Mouse (Mus musculus): ENCODE data around the gene Rps27l. TPM values are rescaled to one million over a fixed set of nuclear protein-coding genes. Genes with fewer than 3 reads are reported as not detected.

Gene Rps27l
- polyA plus RNA-seq, 1 experiment from 2014 or later, result 687 TPM

- under 1% methylated on average over 33 of the region's 41 CpGs for WGBS
Measured at GRCm38 (mm10) chr9:66974721-66975225, 28.9 kb downstream of the Rps27l start.

GRCm38 (mm10) chr9:66975239-66975645 lies 29.4 kb downstream of the Rps27l start, which contains the start of gene Lactb:
Lactb (minus strand) TSS chr9:66975484.
- Histone ChIP-seq H3K36me3 (ENCODE audit: control insufficient read depth, insufficient read depth, low read length) (peaks cover 2% of the 10 kb centered on the region), H3K9me3 (ENCODE audit: control insufficient read depth, low read length) (no peaks in the 10 kb centered on the region), H3K4me1 (replicated peaks; ENCODE audit: control insufficient read depth, insufficient read depth, low read length) (peaks cover 3% of the 10 kb centered on the region), H3K27me3 (ENCODE audit: control insufficient read depth, insufficient read depth, low read depth, low read length) (no peaks in the 10 kb centered on the region), H3K4me3 (ENCODE audit: low read length) (peak within 1 kb of the TSS; percentile 91), H3K4me2 (ENCODE audit: low read depth, low read length) (peak within 1 kb of the TSS; percentile 85), H3K9ac (ENCODE audit: low read length) (peak within 1 kb of the TSS; percentile 79), H3K27ac (ENCODE audit: low read length) (peak within 1 kb of the TSS; percentile 82)
- WGBS, result under 1% methylated on average over 31 of the region's 32 CpGs
- ATAC-seq (ENCODE audit: low read depth), result peak; percentile 99

More at GRCm38 (mm10) chr9:66974721-66975225, 28.9 kb downstream of the Rps27l start:
- H3K4me1 ChIP-seq (replicated peaks; ENCODE audit: control insufficient read depth, insufficient read depth, low read length), result peaks cover 3% of the 10 kb centered on the region
- ATAC-seq (ENCODE audit: low read depth), result peak; percentile 89
- peaks cover 6% of the 10 kb centered on the region for H3K36me3 ChIP-seq (ENCODE audit: control insufficient read depth, insufficient read depth, low read length)
- H3K27ac ChIP-seq (ENCODE audit: low read length), result peak overlapping the region; percentile 82
- H3K27me3 ChIP-seq (ENCODE audit: control insufficient read depth, insufficient read depth, low read depth, low read length), result no peaks in the 10 kb centered on the region
- H3K4me3 ChIP-seq (ENCODE audit: low read length), result peak overlapping the region; percentile 91
- H3K9me3 ChIP-seq (ENCODE audit: control insufficient read depth, low read length), result no peaks in the 10 kb centered on the region
- H3K9ac ChIP-seq (ENCODE audit: low read length), result peak overlapping the region; percentile 79
- H3K4me2 ChIP-seq (ENCODE audit: low read depth, low read length), result peak overlapping the region; percentile 85

- Histone ChIP-seq H3K9me3 (ENCODE audit: control insufficient read depth, low read length) (no peaks in the 10 kb centered on the region), H3K9ac (ENCODE audit: low read length) (no peak overlapping the region), H3K4me2 (ENCODE audit: low read depth, low read length) (no peak overlapping the region), H3K36me3 (ENCODE audit: control insufficient read depth, insufficient read depth, low read length) (no peaks in the 10 kb centered on the region), H3K27me3 (ENCODE audit: control insufficient read depth, insufficient read depth, low read depth, low read length) (no peaks in the 10 kb centered on the region), H3K4me1 (replicated peaks; ENCODE audit: control insufficient read depth, insufficient read depth, low read length) (peaks cover 3% of the 10 kb centered on the region), H3K27ac (ENCODE audit: low read length) (no peak overlapping the region), H3K4me3 (ENCODE audit: low read length) (no peak overlapping the region)
- 59% methylated on average over 5 of the region's 5 CpGs for WGBS
- ATAC-seq (ENCODE audit: low read depth), result no peak
Measured at GRCm38 (mm10) chr9:66977121-66977520, 31.2 kb downstream of the Rps27l start.

GRCm38 (mm10) chr9:66977982-66978381 lies 32.1 kb downstream of the Rps27l start:
- no peak for ATAC-seq (ENCODE audit: low read depth)
- Histone ChIP-seq H3K9me3 (ENCODE audit: control insufficient read depth, low read length) (no peaks in the 10 kb centered on the region), H3K36me3 (ENCODE audit: control insufficient read depth, insufficient read depth, low read length) (no peaks in the 10 kb centered on the region), H3K4me2 (ENCODE audit: low read depth, low read length) (no peak overlapping the region), H3K4me3 (ENCODE audit: low read length) (no peak overlapping the region), H3K9ac (ENCODE audit: low read length) (no peak overlapping the region), H3K27ac (ENCODE audit: low read length) (no peak overlapping the region), H3K27me3 (ENCODE audit: control insufficient read depth, insufficient read depth, low read depth, low read length) (no peaks in the 10 kb centered on the region), H3K4me1 (replicated peaks; ENCODE audit: control insufficient read depth, insufficient read depth, low read length) (peaks cover 3% of the 10 kb centered on the region)
- 82% methylated on average over 1 of the region's 1 CpGs for WGBS

- no peaks in the 10 kb centered on the region for H3K27me3 ChIP-seq (ENCODE audit: control insufficient read depth, insufficient read depth, low read depth, low read length)
- H3K27ac ChIP-seq (ENCODE audit: low read length), result no peak overlapping the region
- H3K4me2 ChIP-seq (ENCODE audit: low read depth, low read length), result no peak overlapping the region
- no peak overlapping the region for H3K9ac ChIP-seq (ENCODE audit: low read length)
- 55% methylated on average over 1 of the region's 1 CpGs for WGBS
- no peak overlapping the region for H3K4me3 ChIP-seq (ENCODE audit: low read length)
- no peaks in the 10 kb centered on the region for H3K9me3 ChIP-seq (ENCODE audit: control insufficient read depth, low read length)
- no peak for ATAC-seq (ENCODE audit: low read depth)
- no peaks in the 10 kb centered on the region for H3K36me3 ChIP-seq (ENCODE audit: control insufficient read depth, insufficient read depth, low read length)
- peaks cover 3% of the 10 kb centered on the region for H3K4me1 ChIP-seq (replicated peaks; ENCODE audit: control insufficient read depth, insufficient read depth, low read length)
Measured at GRCm38 (mm10) chr9:66978468-66978867, 32.6 kb downstream of the Rps27l start.

GRCm38 (mm10) chr9:66980458-66980857 lies 34.6 kb downstream of the Rps27l start:
- ATAC-seq (ENCODE audit: low read depth), result 0 out of 2 replicates have a peak, but pooled peaks have one; percentile 23
- Histone ChIP-seq H3K9me3 (ENCODE audit: control insufficient read depth, low read length) (no peaks in the 10 kb centered on the region), H3K4me3 (ENCODE audit: low read length) (no peak overlapping the region), H3K27me3 (ENCODE audit: control insufficient read depth, insufficient read depth, low read depth, low read length) (no peaks in the 10 kb centered on the region), H3K27ac (ENCODE audit: low read length) (no peak overlapping the region), H3K4me2 (ENCODE audit: low read depth, low read length) (no peak overlapping the region), H3K9ac (ENCODE audit: low read length) (no peak overlapping the region), H3K4me1 (replicated peaks; ENCODE audit: control insufficient read depth, insufficient read depth, low read length) (peaks cover 3% of the 10 kb centered on the region; the same call in 1 of the 2 replicates), H3K36me3 (ENCODE audit: control insufficient read depth, insufficient read depth, low read length) (no peaks in the 10 kb centered on the region)
- 9% methylated on average over 5 of the region's 5 CpGs for whole genome bisulfite sequencing

- H3K27me3 ChIP-seq (ENCODE audit: control insufficient read depth, insufficient read depth, low read depth, low read length), result no peaks in the 10 kb centered on the region
- no peaks in the 10 kb centered on the region for H3K9me3 ChIP-seq (ENCODE audit: control insufficient read depth, low read length)
- H3K4me2 ChIP-seq (ENCODE audit: low read depth, low read length), result no peak overlapping the region
- H3K36me3 ChIP-seq (ENCODE audit: control insufficient read depth, insufficient read depth, low read length), result no peaks in the 10 kb centered on the region
- H3K9ac ChIP-seq (ENCODE audit: low read length), result no peak overlapping the region
- WGBS, result 78% methylated on average over 7 of the region's 7 CpGs
- H3K4me1 ChIP-seq (replicated peaks; ENCODE audit: control insufficient read depth, insufficient read depth, low read length), result no peaks in the 10 kb centered on the region; the same call in 1 of the 2 replicates
- no peak overlapping the region for H3K4me3 ChIP-seq (ENCODE audit: low read length)
- ATAC-seq (ENCODE audit: low read depth), result no peak
- H3K27ac ChIP-seq (ENCODE audit: low read length), result no peak overlapping the region
Measured at GRCm38 (mm10) chr9:66982085-66982484, 36.2 kb downstream of the Rps27l start.

- Histone ChIP-seq H3K4me3 (ENCODE audit: low read length) (no peak overlapping the region), H3K27me3 (ENCODE audit: control insufficient read depth, insufficient read depth, low read depth, low read length) (no peaks in the 10 kb centered on the region), H3K4me2 (ENCODE audit: low read depth, low read length) (no peak overlapping the region), H3K4me1 (replicated peaks; ENCODE audit: control insufficient read depth, insufficient read depth, low read length) (peaks cover 25% of the 10 kb centered on the region), H3K27ac (ENCODE audit: low read length) (no peak overlapping the region), H3K36me3 (ENCODE audit: control insufficient read depth, insufficient read depth, low read length) (no peaks in the 10 kb centered on the region), H3K9ac (ENCODE audit: low read length) (no peak overlapping the region), H3K9me3 (ENCODE audit: control insufficient read depth, low read length) (no peaks in the 10 kb centered on the region)
- 70% methylated on average over 7 of the region's 7 CpGs for WGBS
- no peak for ATAC-seq (ENCODE audit: low read depth)
Measured at GRCm38 (mm10) chr9:66985377-66985776, 39.5 kb downstream of the Rps27l start.

- Histone ChIP-seq H3K9me3 (ENCODE audit: control insufficient read depth, low read length) (no peaks in the 10 kb centered on the region), H3K4me2 (ENCODE audit: low read depth, low read length) (no peak overlapping the region), H3K27ac (ENCODE audit: low read length) (peak overlapping the region; percentile 96), H3K4me3 (ENCODE audit: low read length) (no peak overlapping the region), H3K4me1 (replicated peaks; ENCODE audit: control insufficient read depth, insufficient read depth, low read length) (peaks cover 42% of the 10 kb centered on the region), H3K36me3 (ENCODE audit: control insufficient read depth, insufficient read depth, low read length) (no peaks in the 10 kb centered on the region), H3K9ac (ENCODE audit: low read length) (peak overlapping the region; percentile 45), H3K27me3 (ENCODE audit: control insufficient read depth, insufficient read depth, low read depth, low read length) (no peaks in the 10 kb centered on the region)
- ATAC-seq (ENCODE audit: low read depth), result peak; percentile 27
- WGBS, result 31% methylated on average over 11 of the region's 11 CpGs
Measured at GRCm38 (mm10) chr9:66988198-66988887, 42.5 kb downstream of the Rps27l start.

Data from lung, embryonic 16.5 days (tissue).